Mouse (Mus musculus) brain, embryonic 14.5 days (tissue): ENCODE data around the gene Ankub1. TPM values are rescaled to one million over a fixed set of nuclear protein-coding genes. Genes with fewer than 3 reads are reported as not detected.

Source experiments
- DNase-seq: peaks from one replicate; pipeline ENCODE4 v3.0.0-alpha.2; 2011; ENCODE audit warnings: low read depth
- CTCF ChIP-seq: fragments of 200-500 bp; IDR thresholded peaks from 2 replicates; pipeline ENCODE4 v1.5.1; 2012; ENCODE audit warnings: inconsistent platforms, mild to moderate bottlenecking, moderate library complexity, borderline replicate concordance; ENCODE audit not compliant: insufficient read depth, insufficient read length; ENCODE audit errors: extremely low read depth
- POLR2A ChIP-seq: fragments of 200-500 bp; IDR thresholded peaks from 2 replicates; pipeline ENCODE4 v1.6.1; 2012; ENCODE audit warnings: mild to moderate bottlenecking, inconsistent platforms, borderline replicate concordance; ENCODE audit not compliant: poor library complexity, insufficient read depth, insufficient read length, severe bottlenecking; ENCODE audit errors: extremely low read depth
- polyA plus RNA-seq: library from polyadenylated mRNA; depleted of rRNA; stranded (reverse); fragments of >200 nt; gene quantifications from 2 replicates; pipeline ENCODE4 v1.2.3, GENCODE M21; 2012; rRNA removed

Gene Ankub1
- polyA plus RNA-seq, result 0.06 and 0.23 TPM in 2 replicates

- DNase-seq, result peak; percentile 3
- TF ChIP-seq CTCF, result no peak
These were observed at the start of gene Ankub1 for GRCm38 (mm10) chr3:57692719-57693118. Gene Ankub1, minus strand, starts transcription at chr3:57692799.

DNA sequence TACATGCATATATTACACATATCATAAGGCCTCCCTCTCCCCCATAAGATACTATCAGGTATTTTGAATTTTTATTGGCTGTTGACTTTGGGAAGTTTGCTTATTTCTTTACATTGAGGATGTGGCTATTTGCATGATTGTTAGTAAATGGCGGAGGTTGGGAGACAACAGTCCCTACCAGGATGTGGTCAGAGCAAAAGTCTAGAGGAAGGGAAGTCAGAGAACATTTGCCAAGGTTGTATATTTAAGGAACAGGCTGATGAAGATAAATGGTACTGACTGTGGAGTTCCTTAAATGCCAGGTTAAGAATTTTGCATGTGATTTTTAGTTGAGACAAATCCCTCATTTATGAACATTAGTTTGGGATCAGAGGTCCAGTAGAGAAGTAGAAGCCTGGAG is 47.2 kb upstream of the Ankub1 start:
- TF ChIP-seq CTCF (no peak), POLR2A (no peak)
- no peak for DNase-seq

- DNase-seq, result peak; percentile 53
- TF ChIP-seq POLR2A (no peak), CTCF (no peak)
These were observed 44.0 kb upstream of the Ankub1 start for GRCm38 (mm10) chr3:57736419-57737095.

DNA sequence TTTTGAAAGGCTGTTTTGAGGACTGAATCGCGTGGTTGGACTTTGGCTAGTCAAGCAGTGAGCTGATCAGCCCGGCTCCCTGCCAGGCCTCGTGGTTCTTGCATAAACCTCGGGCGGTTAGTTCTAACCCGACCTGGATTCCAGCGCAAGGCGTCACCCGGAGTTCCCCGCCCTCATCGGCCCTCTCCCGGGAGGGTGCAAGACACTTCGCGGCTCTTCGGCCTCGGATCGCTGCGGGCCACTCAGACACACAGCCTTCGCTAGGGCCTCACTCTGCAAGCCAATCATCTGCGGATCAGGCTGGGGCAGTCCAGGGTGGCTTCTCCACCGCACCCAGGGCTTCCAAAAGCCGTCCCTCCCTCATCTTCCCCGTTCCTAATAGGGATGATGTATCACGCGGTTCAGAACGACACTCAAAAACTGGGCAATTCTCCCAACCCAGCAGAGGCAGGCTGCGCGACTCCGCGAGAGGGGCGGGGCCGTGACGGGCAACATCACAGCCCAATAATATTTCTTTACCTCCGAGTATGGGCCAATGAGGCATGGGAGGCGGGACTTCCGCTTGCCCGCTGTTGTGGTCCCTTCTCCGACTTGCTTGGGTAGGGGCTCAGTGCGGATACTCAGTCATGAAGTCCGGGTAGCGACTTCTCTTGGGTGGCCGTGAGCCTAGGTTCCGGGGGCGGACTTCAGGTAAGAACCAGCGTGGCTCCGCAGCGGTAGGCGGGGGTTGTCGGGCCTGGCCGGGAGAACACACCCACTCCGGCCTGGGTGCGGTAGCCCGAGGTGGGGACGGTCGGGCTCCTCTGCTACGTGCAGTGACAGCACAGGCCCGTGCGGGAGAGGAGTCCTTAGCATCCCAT is 43.1 kb upstream of the Ankub1 start, which contains the start of gene Rnf13:
Gene Rnf13 (plus strand): TSS at position 552 of the 860 bp plus-strand sequence.
- TF ChIP-seq POLR2A (peak; percentile 47; the same call in 1 of the 2 replicates), CTCF (no peak)
- peak; percentile 98 for DNase-seq

DNA sequence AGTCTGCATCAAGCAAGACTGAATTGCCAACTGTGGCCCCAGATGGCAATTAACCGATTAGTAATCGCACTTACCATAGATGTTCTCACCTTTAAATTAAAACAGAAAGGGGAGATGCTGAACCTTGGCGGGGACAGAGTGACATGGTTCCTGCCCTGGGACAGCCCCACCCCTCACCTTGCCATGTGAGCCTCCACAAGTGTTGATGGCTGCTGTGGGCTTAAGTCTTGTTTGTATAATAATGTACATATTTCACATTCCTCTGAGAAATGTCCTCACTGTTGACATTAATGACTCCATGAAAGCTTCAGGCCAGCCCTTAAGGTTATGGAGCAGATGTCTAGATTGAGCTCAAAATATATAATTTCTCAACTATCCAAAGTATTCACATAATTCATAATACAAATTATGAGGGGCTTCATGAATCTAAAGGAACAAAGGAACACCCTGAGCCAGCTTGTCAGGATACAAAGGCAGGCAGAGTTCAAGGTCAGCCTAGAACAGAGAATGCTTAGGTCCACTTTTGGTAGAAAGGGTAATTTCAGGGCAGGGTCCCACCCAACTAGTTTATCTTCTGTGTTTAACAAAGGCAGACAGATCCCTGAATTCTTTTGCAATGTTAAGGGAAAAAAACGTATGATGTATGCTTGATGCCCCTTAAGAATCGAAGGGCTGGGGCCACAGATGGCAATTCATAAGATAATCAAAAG is 39.8 kb upstream of the Ankub1 start:
- DNase-seq, result no peak
- no peak for TF ChIP-seq POLR2A
- no peak for TF ChIP-seq CTCF

DNA sequence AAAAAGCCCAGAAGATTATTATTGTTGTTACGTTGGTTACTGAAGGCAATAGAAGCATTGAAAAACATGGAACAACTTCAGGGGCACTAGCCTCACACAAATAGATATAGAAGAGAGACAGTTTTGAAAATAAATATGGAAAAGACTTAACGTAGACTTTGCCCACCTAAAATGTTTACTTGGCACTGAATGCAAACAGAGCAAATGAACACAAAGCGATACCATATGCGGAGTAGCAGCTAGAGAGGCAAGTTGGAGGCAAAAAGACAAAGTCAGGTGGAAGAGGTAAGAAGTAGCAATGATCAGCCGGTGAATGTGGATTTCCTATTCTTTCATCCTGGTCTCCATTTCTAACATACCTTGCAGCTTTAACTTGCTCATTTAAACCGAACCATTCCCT is 21.6 kb upstream of the Ankub1 start:
- TF ChIP-seq POLR2A (no peak), CTCF (no peak)

DNA sequence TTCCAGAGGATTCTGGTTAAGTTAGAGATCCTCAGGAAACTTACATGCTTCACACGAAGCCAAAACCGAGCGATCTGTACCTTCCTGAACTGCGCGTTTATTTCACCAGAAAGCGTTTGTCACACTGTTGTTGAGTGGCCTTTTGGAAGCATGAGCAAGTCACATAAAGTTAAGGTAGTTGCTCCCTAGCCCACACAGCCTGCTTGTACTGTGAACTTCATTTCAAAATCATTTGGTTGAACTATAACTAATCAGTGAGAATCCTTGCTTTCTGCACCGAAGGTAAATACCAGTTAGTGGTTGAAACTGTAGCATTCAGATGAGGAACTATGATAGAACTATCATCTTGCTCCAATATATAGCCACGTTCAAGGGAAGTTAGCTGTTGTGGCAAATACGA is 4.2 kb upstream of the Ankub1 start:
- no peak for DNase-seq
- TF ChIP-seq CTCF (no peak), POLR2A (no peak)

More for the DNA sequence above, 21.6 kb upstream of the Ankub1 start:
- DNase-seq, result no peak

- TF ChIP-seq POLR2A, result no peak
- no peak for TF ChIP-seq CTCF
- DNase-seq, result no peak
These were observed 3.6 kb upstream of the Ankub1 start for GRCm38 (mm10) chr3:57696249-57696648.

DNA sequence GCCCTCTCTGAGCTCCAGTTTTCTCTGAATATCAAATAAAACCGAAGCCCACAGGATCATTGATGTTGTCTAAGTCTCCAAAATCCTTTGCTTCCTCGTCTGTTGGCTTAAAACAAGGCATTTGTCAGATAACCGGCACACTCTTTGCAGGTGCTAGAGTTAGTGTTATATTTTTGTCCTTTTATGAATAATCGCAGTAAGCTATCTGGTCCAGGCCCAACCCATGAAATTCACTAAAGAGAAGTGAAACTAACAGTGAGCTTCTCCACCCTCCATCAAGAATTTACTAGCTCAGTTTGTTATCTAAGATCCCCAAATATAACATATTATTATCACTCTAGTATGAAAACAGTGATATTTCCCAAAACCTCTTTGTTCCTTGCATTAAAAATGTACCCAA is 827 bp downstream of the Ankub1 start:
- DNase-seq, result no peak
- TF ChIP-seq POLR2A (no peak), CTCF (no peak)

GRCm38 (mm10) chr3:57677786-57678185 is 14.8 kb downstream of the Ankub1 start:
- no peak for TF ChIP-seq POLR2A
- no peak for TF ChIP-seq CTCF

DNA sequence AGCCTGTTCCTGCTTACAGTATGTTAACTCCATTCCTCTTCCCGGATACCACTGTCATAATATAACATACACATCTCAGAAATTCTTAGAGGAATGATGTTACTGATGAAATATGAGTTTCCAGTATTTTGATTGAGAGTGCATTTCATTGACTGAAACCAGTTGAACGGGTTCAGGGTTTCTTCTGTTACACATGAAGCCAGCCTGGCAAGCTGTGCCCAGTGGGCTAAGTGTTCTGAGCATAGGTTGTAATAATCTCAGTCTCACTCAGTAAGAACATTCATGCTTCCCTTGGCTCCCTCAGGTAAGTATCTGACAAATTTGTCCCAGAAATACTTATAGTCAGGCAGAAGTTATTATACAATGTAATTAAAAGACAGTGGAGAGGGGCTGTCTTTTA is 18.5 kb downstream of the Ankub1 start:
- no peak for DNase-seq
- TF ChIP-seq POLR2A (no peak), CTCF (no peak)

More at GRCm38 (mm10) chr3:57677786-57678185, 14.8 kb downstream of the Ankub1 start:
- DNase-seq, result no peak
